Comparison of ENCODE assay signal across 17 mouse cellular contexts in genomic region chr8:109945153-109945632, GRCm38 (mm10). TPM values are rescaled to one million over a fixed set of nuclear protein-coding genes. Genes with fewer than 3 reads are reported as not detected.
DNase-seq lines count a peak whose midpoint lies in the region; ATAC-seq and TF ChIP-seq lines count a peak whose summit lies in the region.
"Had no signal": no experiment of that assay in that cellular context is flagged by ENCODE, and none has a peak within 500 bp of the region (broad histone marks: within the 10 kb centered on the region; RNA-seq: fewer than 3 reads in every experiment).

No protein-coding gene starts in this region.

- no peak for TF ChIP-seq CTCF in C2C12 (IDR thresholded peaks at IDR 0.05; ENCODE audit: control insufficient read depth, insufficient read depth, insufficient read length)

- 0 out of 2 replicates have a peak overlapping the region, but pooled peaks have one; percentile 33 for H3K27ac ChIP-seq in intestine, embryonic 16.5 days (ENCODE audit: low read length)
- no peak overlapping the region for H3K27ac ChIP-seq in limb, embryonic 12.5 days
- H3K27ac ChIP-seq: embryonic facial prominence, embryonic 13.5 days; forebrain, embryonic 12.5 days; heart, embryonic 13.5 days; hindbrain, embryonic 12.5 days; layer of hippocampus, adult 2 months had no signal

- no peaks in the 10 kb centered on the region for H3K9me3 ChIP-seq in intestine, embryonic 16.5 days (ENCODE audit: control insufficient read depth, low read length)
- H3K9me3 ChIP-seq in limb, embryonic 12.5 days: no peaks in the 10 kb centered on the region
- H3K9me3 ChIP-seq: embryonic facial prominence, embryonic 13.5 days; forebrain, embryonic 12.5 days; heart, embryonic 13.5 days; hindbrain, embryonic 12.5 days had no signal

- DNase-seq in 3T3-L1 (ENCODE audit: low read depth, low spot score): peak; percentile 90
- DNase-seq in ovary, postnatal 10 days (ENCODE audit: low spot score): no peak
- DNase-seq in thymus, postnatal 0 days (ENCODE audit: low spot score): no peak
- DNase-seq in layer of hippocampus, adult 9-11 months: no peak
- DNase-seq: cerebellum, postnatal 10 days; gastrocnemius, postnatal 14 days; liver, postnatal 0 days; right cerebral cortex, postnatal 25 days had no signal

- H3K4me1 ChIP-seq in intestine, embryonic 16.5 days (ENCODE audit: control insufficient read depth, insufficient read depth, low read length): peaks cover 26% of the 10 kb centered on the region
- peaks cover 28% of the 10 kb centered on the region for H3K4me1 ChIP-seq in limb, embryonic 12.5 days (replicated peaks)

- peak; percentile 68 for ATAC-seq in intestine, embryonic 16.5 days
- ATAC-seq in limb, embryonic 12.5 days (ENCODE audit: insufficient number of reproducible peaks, insufficient read depth, low FRiP score, low TSS enrichment, low read depth): 0 out of 2 replicates have a peak, but pooled peaks have one; percentile 20
- ATAC-seq: liver, postnatal 0 days had no signal

- H3K79me2 ChIP-seq in C2C12 (ENCODE audit: control insufficient read depth, insufficient read depth): no peaks in the 10 kb centered on the region

- H3K9ac ChIP-seq in intestine, embryonic 16.5 days (ENCODE audit: low read depth, low read length): no peak overlapping the region
- H3K9ac ChIP-seq in limb, embryonic 12.5 days (replicated peaks): no peak overlapping the region
- H3K9ac ChIP-seq: embryonic facial prominence, embryonic 13.5 days; forebrain, embryonic 12.5 days; heart, embryonic 13.5 days; hindbrain, embryonic 12.5 days; liver, postnatal 0 days had no signal

- H3K4me2 ChIP-seq in intestine, embryonic 16.5 days (ENCODE audit: low read depth, low read length): no peak overlapping the region
- H3K4me2 ChIP-seq in limb, embryonic 12.5 days: no peak overlapping the region
- H3K4me2 ChIP-seq: embryonic facial prominence, embryonic 13.5 days; forebrain, embryonic 12.5 days; heart, embryonic 13.5 days; hindbrain, embryonic 12.5 days had no signal

- peaks cover 8% of the 10 kb centered on the region for H3K36me3 ChIP-seq in C2C12 (ENCODE audit: control insufficient read depth, insufficient read depth)
- H3K36me3 ChIP-seq in intestine, embryonic 16.5 days (ENCODE audit: control insufficient read depth, insufficient read depth, low read length): 0 out of 2 replicates have a peak, but pooled peaks cover 2% of the 10 kb centered on the region
- H3K36me3 ChIP-seq in limb, embryonic 12.5 days: peaks cover 30% of the 10 kb centered on the region

- H3K79me3 ChIP-seq in C2C12 (ENCODE audit: low read depth): no peaks in the 10 kb centered on the region

- H3K27me3 ChIP-seq in C2C12 (ENCODE audit: control insufficient read depth, insufficient read depth, insufficient read length): no peaks in the 10 kb centered on the region
- peaks cover 10% of the 10 kb centered on the region; the same call in 1 of the 2 replicates for H3K27me3 ChIP-seq in intestine, embryonic 16.5 days (replicated peaks; ENCODE audit: control insufficient read depth, insufficient read depth, low read length)
- H3K27me3 ChIP-seq in limb, embryonic 12.5 days: peaks cover 56% of the 10 kb centered on the region

- H3K4me3 ChIP-seq in C2C12 (ENCODE audit: insufficient read depth, poor library complexity, severe bottlenecking): no peak overlapping the region
- no peak overlapping the region for H3K4me3 ChIP-seq in intestine, embryonic 16.5 days (ENCODE audit: low read length)
- H3K4me3 ChIP-seq in limb, embryonic 12.5 days (replicated peaks): no peak overlapping the region
- H3K4me3 ChIP-seq: embryonic facial prominence, embryonic 13.5 days; forebrain, embryonic 12.5 days; heart, embryonic 13.5 days; hindbrain, embryonic 12.5 days; layer of hippocampus, adult 2 months had no signal

- H3ac ChIP-seq in C2C12 (ENCODE audit: control insufficient read depth, insufficient read length, low read depth): no peak overlapping the region

- WGBS in intestine, embryonic 16.5 days: 39% methylated on average over 9 of the region's 9 CpGs
- WGBS in limb, embryonic 12.5 days: 25% methylated on average over 9 of the region's 9 CpGs

TF ChIP-seq in C2C12, 6 proteins besides CTCF, POLR2A, EP300 and RAD21:
- peak; percentile 71 for TF ChIP-seq FOSL1 (IDR thresholded peaks at IDR 0.05; ENCODE audit: insufficient read depth, low read length, poor library complexity, severe bottlenecking)
- no peak for TF ChIP-seq USF1 (IDR thresholded peaks at IDR 0.05; ENCODE audit: low read depth)
- TF ChIP-seq MAX (IDR thresholded peaks at IDR 0.05): peak; percentile 43

RNA-seq across cellular contexts. Expression of gene Marveld3, which starts 16.8 kb away (rescaled TPM):
- not detected for polyA plus RNA-seq in C2C12 (2012; fragmentation: generic; extraction: Trizol)
- polyA plus RNA-seq in intestine, embryonic 16.5 days (2015; fragmentation: Nextera tagmentation; extraction: Ambion mirVana): 12.0 and 17.1 TPM in 2 replicates
- polyA plus RNA-seq in limb, embryonic 12.5 days (2016; fragmentation: Nextera tagmentation; extraction: Ambion mirVana): 0.50 and 0.79 TPM in 2 replicates
- polyA plus RNA-seq in thymus, postnatal 0 days (2015; fragmentation: Nextera tagmentation; extraction: Ambion mirVana): 0.44 and 0.73 TPM in 2 replicates

RNA-seq across cellular contexts. Expression of gene Tat, which starts 45.0 kb away (rescaled TPM):
- polyA plus RNA-seq in C2C12 (2012; fragmentation: generic; extraction: Trizol): not detected
- polyA plus RNA-seq in intestine, embryonic 16.5 days (2015; fragmentation: Nextera tagmentation; extraction: Ambion mirVana): not detected in 2 replicates
- not detected in 2 replicates for polyA plus RNA-seq in limb, embryonic 12.5 days (2016; fragmentation: Nextera tagmentation; extraction: Ambion mirVana)
- 0.12 TPM in 2 replicates for polyA plus RNA-seq in thymus, postnatal 0 days (2015; fragmentation: Nextera tagmentation; extraction: Ambion mirVana)
- polyA plus RNA-seq: embryonic facial prominence, embryonic 13.5 days; forebrain, embryonic 12.5 days; hindbrain, embryonic 12.5 days; stomach, embryonic 16.5 days had no signal
